Mouse (Mus musculus): ENCODE results near the gene Mrps34. TPM values are rescaled to one million over a fixed set of nuclear protein-coding genes. Genes with fewer than 3 reads are reported as not detected.

Mrps34 gene
- total and polyA plus RNA-seq, 3 experiments = 56.5 to 80.5 (median 57.2) TPM

DNA sequence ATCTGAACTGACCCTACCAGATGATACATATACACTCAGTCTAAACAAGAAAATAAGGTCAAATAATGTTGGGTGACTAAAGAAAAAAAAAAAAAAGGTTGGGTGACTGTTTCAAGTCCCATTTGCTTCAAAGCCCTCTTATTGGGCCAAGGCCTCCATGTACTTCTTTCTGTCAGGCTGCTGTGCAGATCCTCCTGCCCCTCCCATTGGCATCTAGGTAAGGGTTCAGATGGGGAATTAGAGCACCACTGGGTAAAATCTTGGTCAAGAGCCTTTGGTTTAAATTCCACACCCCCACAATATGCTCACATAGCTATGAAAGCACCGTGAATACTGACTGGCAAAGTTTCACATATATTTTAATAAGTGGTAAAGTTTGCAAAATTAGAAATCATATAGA, 28.3 kb downstream of the Mrps34 start:
- Histone ChIP-seq H3K4me1 (ENCODE audit: control insufficient read depth in 1 of 2, insufficient read depth in 2 of 2) (no peaks in the 10 kb centered on the region), H3K4me2 (ENCODE audit: insufficient read depth, low read depth, poor library complexity, severe bottlenecking) (no peak overlapping the region), H3K36me3 (replicated peaks in 1 of 2; ENCODE audit: control insufficient read depth in 1 of 2, insufficient read depth in 1 of 2, low read length in 1 of 2) (peaks cover 80 to 94% of the 10 kb centered on the region in 2 experiments), H3K79me2 (replicated peaks; ENCODE audit: control insufficient read depth, extremely low read depth, insufficient read depth, poor library complexity, severe bottlenecking) (peaks cover 4% of the 10 kb centered on the region), H3K27me3 (replicated peaks) (no peaks in the 10 kb centered on the region), H3K27ac (ENCODE audit: insufficient read depth, low read depth) (no peak overlapping the region), H3K9me3 (replicated peaks; ENCODE audit: low read length) (no peaks in the 10 kb centered on the region), H3K9ac (ENCODE audit: insufficient read depth, low read depth) (no peak overlapping the region), H3K4me3 (replicated peaks in 1 of 3; ENCODE audit: low read depth in 2 of 3, low read length in 2 of 3, poor library complexity in 1 of 3) (no peak overlapping the region)
- dilution Hi-C loops (cut with MboI; ENCODE audit: extremely low pct_ligation_motif_present, extremely low pct_unique_long_range_greater_than_20kb, low sequenced_read_pairs) (no loop called here), in situ Hi-C loops (cut with MboI; ENCODE audit: low pct_ligation_motif_present, low pct_unique_long_range_greater_than_20kb, low sequenced_read_pairs) (no loop called here)
- no peak for TF ChIP-seq MAX (IDR thresholded peaks at IDR 0.05; ENCODE audit: low read length)
- TF ChIP-seq MYC (IDR thresholded peaks at IDR 0.05; ENCODE audit: low read depth, low read length) = no peak
- no peak for TF ChIP-seq ZC3H11A (IDR thresholded peaks at IDR 0.05; ENCODE audit: low read depth, low read length)
- TF ChIP-seq ETS1 (conservative IDR thresholded peaks at IDR 0.05; ENCODE audit: low read depth, low read length) = no peak
- no peak for TF ChIP-seq PAX5 (IDR thresholded peaks at IDR 0.05; ENCODE audit: low read length)
- no peak for TF ChIP-seq MAFK (IDR thresholded peaks at IDR 0.05; ENCODE audit: insufficient replicate concordance, low read length)
- TF ChIP-seq UBTF (IDR thresholded peaks at IDR 0.05; ENCODE audit: low read depth, low read length) = no peak
- TF ChIP-seq ZMIZ1 (IDR thresholded peaks at IDR 0.05; ENCODE audit: low read depth, low read length) = no peak
- no peak for TF ChIP-seq POLR2A (IDR thresholded peaks at IDR 0.05; ENCODE audit: low read depth, low read length)
- TF ChIP-seq TBP (conservative IDR thresholded peaks at IDR 0.05; ENCODE audit: low read depth, low read length) = no peak
- no peak for TF ChIP-seq GABPA (IDR thresholded peaks at IDR 0.05; ENCODE audit: insufficient replicate concordance, low read depth, low read length)
- TF ChIP-seq CHD1 (IDR thresholded peaks at IDR 0.05; ENCODE audit: low read depth, low read length) = no peak
- no peak for TF ChIP-seq MXI1 (IDR thresholded peaks at IDR 0.05; ENCODE audit: low read depth, low read length)
- TF ChIP-seq BHLHE40 (IDR thresholded peaks at IDR 0.05; ENCODE audit: low read depth, low read length) = no peak
- no peak for TF ChIP-seq TCF12 (IDR thresholded peaks at IDR 0.05; ENCODE audit: low read depth, low read length)
- no peak for TF ChIP-seq E2F4 (IDR thresholded peaks at IDR 0.05; ENCODE audit: insufficient replicate concordance, low read depth, low read length)
- no peak for TF ChIP-seq USF1 (IDR thresholded peaks at IDR 0.05; ENCODE audit: low read depth, low read length)
- TF ChIP-seq USF2 (conservative IDR thresholded peaks at IDR 0.05; ENCODE audit: low read depth, low read length) = no peak
- TF ChIP-seq RAD21 (IDR thresholded peaks at IDR 0.05; ENCODE audit: low read depth, low read length) = no peak
- DNase-seq (ENCODE audit: extremely low read depth) = no peak

DNA sequence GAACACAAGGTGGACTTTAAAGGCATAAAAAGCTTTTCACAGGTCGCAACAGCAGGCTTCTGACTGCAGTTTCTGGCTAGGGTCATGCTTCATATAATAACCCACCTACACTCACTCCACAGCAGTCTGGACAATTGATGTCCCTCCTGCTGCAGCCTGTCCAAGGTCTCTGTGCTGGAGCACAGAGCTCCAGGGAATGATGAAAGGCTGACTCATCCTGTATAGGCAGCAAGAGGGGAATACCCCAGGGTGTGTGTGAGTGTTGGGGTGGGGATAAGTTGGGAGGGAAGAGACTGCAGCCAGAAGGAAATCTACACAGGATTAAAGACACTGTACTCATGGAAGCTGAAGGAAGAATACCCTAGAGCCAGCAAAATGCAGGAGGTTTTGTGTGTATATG, 34.6 kb downstream of the Mrps34 start:
- Histone ChIP-seq H3K36me3 (replicated peaks in 1 of 2; ENCODE audit: control insufficient read depth in 1 of 2, insufficient read depth in 1 of 2, low read length in 1 of 2) (peaks cover 37 to 78% of the 10 kb centered on the region in 2 experiments), H3K4me2 (ENCODE audit: insufficient read depth, low read depth, poor library complexity, severe bottlenecking) (no peak overlapping the region), H3K27me3 (replicated peaks) (no peaks in the 10 kb centered on the region), H3K9me3 (replicated peaks; ENCODE audit: low read length) (no peaks in the 10 kb centered on the region), H3K27ac (ENCODE audit: insufficient read depth, low read depth) (no peak overlapping the region), H3K4me3 (replicated peaks in 1 of 3; ENCODE audit: low read depth in 2 of 3, low read length in 2 of 3, poor library complexity in 1 of 3) (no peak overlapping the region), H3K9ac (ENCODE audit: insufficient read depth, low read depth) (no peak overlapping the region), H3K4me1 (ENCODE audit: control insufficient read depth in 1 of 2, insufficient read depth in 2 of 2) (peaks cover 5 to 26% of the 10 kb centered on the region in 2 experiments; a peak in 3 of 4 replicates), H3K79me2 (replicated peaks; ENCODE audit: control insufficient read depth, extremely low read depth, insufficient read depth, poor library complexity, severe bottlenecking) (peaks cover 59% of the 10 kb centered on the region)
- in situ Hi-C loops (cut with MboI; ENCODE audit: low pct_ligation_motif_present, low pct_unique_long_range_greater_than_20kb, low sequenced_read_pairs) (no loop called here), dilution Hi-C loops (cut with MboI; ENCODE audit: extremely low pct_ligation_motif_present, extremely low pct_unique_long_range_greater_than_20kb, low sequenced_read_pairs) (no loop called here)
- no peak for DNase-seq (ENCODE audit: extremely low read depth)
- no peak for TF ChIP-seq MXI1 (IDR thresholded peaks at IDR 0.05; ENCODE audit: low read depth, low read length)
- TF ChIP-seq RAD21 (IDR thresholded peaks at IDR 0.05; ENCODE audit: low read depth, low read length) = no peak
- TF ChIP-seq IRF4 (IDR thresholded peaks at IDR 0.05; ENCODE audit: low read depth, low read length) = no peak
- no peak for TF ChIP-seq USF2 (conservative IDR thresholded peaks at IDR 0.05; ENCODE audit: low read depth, low read length)
- no peak for TF ChIP-seq UBTF (IDR thresholded peaks at IDR 0.05; ENCODE audit: low read depth, low read length)
- TF ChIP-seq SIN3A (IDR thresholded peaks at IDR 0.05; ENCODE audit: low read length) = no peak
- no peak for TF ChIP-seq CTCF (conservative IDR thresholded peaks at IDR 0.05 in 1 of 2, IDR thresholded peaks at IDR 0.05 in 1 of 2; ENCODE audit: low read depth in 2 of 2, low read length in 2 of 2)
- TF ChIP-seq MYC (IDR thresholded peaks at IDR 0.05; ENCODE audit: low read depth, low read length) = no peak
- TF ChIP-seq MAFK (IDR thresholded peaks at IDR 0.05; ENCODE audit: insufficient replicate concordance, low read length) = no peak
- no peak for TF ChIP-seq MEF2A (IDR thresholded peaks at IDR 0.05; ENCODE audit: borderline replicate concordance, low read depth, low read length)
- no peak for TF ChIP-seq JUN (IDR thresholded peaks at IDR 0.05; ENCODE audit: insufficient read depth, low read depth, low read length)
- TF ChIP-seq ELF1 (IDR thresholded peaks at IDR 0.05; ENCODE audit: low read depth, low read length) = no peak
- TF ChIP-seq MAX (IDR thresholded peaks at IDR 0.05; ENCODE audit: low read length) = no peak
- TF ChIP-seq RCOR1 (conservative IDR thresholded peaks at IDR 0.05; ENCODE audit: low read depth, low read length) = no peak
- TF ChIP-seq TCF12 (IDR thresholded peaks at IDR 0.05; ENCODE audit: low read depth, low read length) = no peak
- TF ChIP-seq ETS1 (conservative IDR thresholded peaks at IDR 0.05; ENCODE audit: low read depth, low read length) = no peak
- TF ChIP-seq KAT2A (IDR thresholded peaks at IDR 0.05; ENCODE audit: insufficient replicate concordance, low read length) = no peak
- no peak for TF ChIP-seq EP300 (IDR thresholded peaks at IDR 0.05; ENCODE audit: low read length)
- no peak for TF ChIP-seq MAZ (IDR thresholded peaks at IDR 0.05; ENCODE audit: low read depth, low read length)
